Mouse (Mus musculus) forebrain, embryonic 15.5 days (tissue): ENCODE measurements around the gene A730061H03Rik. TPM values are rescaled to one million over a fixed set of nuclear protein-coding genes. Genes with fewer than 3 reads are reported as not detected.

Experiments used
- ATAC-seq: fragments of 200-750 bp; cut with Nextera tagmentation; replicated peaks from 2 replicates; pipeline ENCODE4 v1.8.0; 2017; ENCODE audit warnings: mild to moderate bottlenecking, moderate TSS enrichment, moderate library complexity
- H3K27ac ChIP-seq: fragments of 300-500 bp; sonication (generic); replicated peaks from 2 replicates; pipeline ENCODE4 v1.5.1; 2015; ENCODE audit warnings: mild to moderate bottlenecking, inconsistent platforms
- H3K27me3 ChIP-seq: fragments of 300-500 bp; sonication (generic); 2 replicates; pipeline ENCODE4 v1.6.1; 2015; ENCODE audit warnings: inconsistent platforms
- H3K36me3 ChIP-seq: fragments of 300-500 bp; sonication (generic); 2 replicates; pipeline ENCODE4 v1.6.1; 2015; ENCODE audit warnings: mild to moderate bottlenecking, inconsistent platforms
- H3K4me1 ChIP-seq: fragments of 300-500 bp; sonication (generic); 2 replicates; pipeline ENCODE4 v1.6.1; 2015; ENCODE audit warnings: inconsistent platforms
- H3K4me2 ChIP-seq: fragments of 300-500 bp; sonication (generic); replicated peaks from 2 replicates; pipeline ENCODE4 v1.6.1; 2015; ENCODE audit warnings: mild to moderate bottlenecking, inconsistent platforms
- H3K4me3 ChIP-seq: fragments of 300-500 bp; sonication (generic); 2 replicates; pipeline ENCODE4 v1.5.1; 2015; ENCODE audit warnings: mild to moderate bottlenecking, inconsistent platforms
- H3K9ac ChIP-seq: fragments of 300-500 bp; sonication (generic); replicated peaks from 2 replicates; pipeline ENCODE4 v1.6.1; 2015; ENCODE audit warnings: mild to moderate bottlenecking, inconsistent platforms
- H3K9me3 ChIP-seq: fragments of 300-500 bp; sonication (generic); 2 replicates; pipeline ENCODE4 v1.6.1; 2016; ENCODE audit warnings: inconsistent platforms
- WGBS: fragments of 180-500 bp; shearing (Covaris S2); methylation state at CpG from one replicate; pipeline ENCODE4 v1.1.7; 2015; ENCODE audit warnings: mixed read lengths; 5-methylcytosine and 5-hydroxymethylcytosine counted together
- polyA plus RNA-seq: library from polyadenylated mRNA; unstranded; fragments of >200 nt; fragmentation: Nextera tagmentation; extraction: Ambion mirVana; gene quantifications from 2 replicates; pipeline ENCODE4 v1.2.1, GENCODE M21; 2015

Gene A730061H03Rik
- 0.49 and 0.60 TPM in 2 replicates for polyA plus RNA-seq

- under 1% methylated on average over 51 of the region's 51 CpGs for WGBS
- peak within 1 kb of the TSS; percentile 98 for H3K27ac ChIP-seq
- H3K4me3 ChIP-seq: peak within 1 kb of the TSS; percentile 58
- H3K9ac ChIP-seq: peak within 1 kb of the TSS; percentile 85
- H3K36me3 ChIP-seq: peaks cover 21% of the 10 kb centered on the region
- H3K4me2 ChIP-seq: peak within 1 kb of the TSS; percentile 68
- no peaks in the 10 kb centered on the region for H3K9me3 ChIP-seq
- H3K27me3 ChIP-seq: no peaks in the 10 kb centered on the region
- peak; percentile 98 for ATAC-seq
- peaks cover 21% of the 10 kb centered on the region for H3K4me1 ChIP-seq
Measured at GRCm38 (mm10) chr14:55560202-55561073, at the start of gene A730061H03Rik. TSS of gene A730061H03Rik (minus strand) at chr14:55560406.

- peaks cover 39% of the 10 kb centered on the region for H3K36me3 ChIP-seq
- no peak overlapping the region for H3K4me2 ChIP-seq
- WGBS: 100% methylated on average over 6 of the region's 6 CpGs
- ATAC-seq: no peak
- H3K9ac ChIP-seq: no peak overlapping the region
- H3K4me1 ChIP-seq: peaks cover 8% of the 10 kb centered on the region; the same call in 1 of the 2 replicates
- no peak overlapping the region for H3K27ac ChIP-seq
- no peak overlapping the region for H3K4me3 ChIP-seq
- H3K9me3 ChIP-seq: no peaks in the 10 kb centered on the region
- no peaks in the 10 kb centered on the region for H3K27me3 ChIP-seq
Measured at GRCm38 (mm10) chr14:55608339-55608738, 48.1 kb upstream of the A730061H03Rik start.

- Histone ChIP-seq H3K27me3 (no peaks in the 10 kb centered on the region), H3K36me3 (peaks cover 61% of the 10 kb centered on the region), H3K9me3 (no peaks in the 10 kb centered on the region), H3K4me1 (peaks cover 8% of the 10 kb centered on the region; the same call in 1 of the 2 replicates), H3K4me2 (no peak overlapping the region), H3K27ac (no peak overlapping the region), H3K4me3 (no peak overlapping the region), H3K9ac (no peak overlapping the region)
- WGBS: 92% methylated on average over 16 of the region's 16 CpGs
- ATAC-seq: no peak
Measured at GRCm38 (mm10) chr14:55605743-55606459, 45.7 kb upstream of the A730061H03Rik start.

GRCm38 (mm10) chr14:55604823-55605222, 44.6 kb upstream of the A730061H03Rik start:
- H3K9ac ChIP-seq: no peak overlapping the region
- peaks cover 8% of the 10 kb centered on the region; the same call in 1 of the 2 replicates for H3K4me1 ChIP-seq
- no peak overlapping the region for H3K4me2 ChIP-seq
- no peaks in the 10 kb centered on the region for H3K9me3 ChIP-seq
- H3K27ac ChIP-seq: no peak overlapping the region
- 94% methylated on average over 11 of the region's 11 CpGs for WGBS
- peaks cover 69% of the 10 kb centered on the region for H3K36me3 ChIP-seq
- H3K27me3 ChIP-seq: no peaks in the 10 kb centered on the region
- ATAC-seq: no peak
- H3K4me3 ChIP-seq: no peak overlapping the region

- 20% methylated on average over 19 of the region's 19 CpGs for WGBS
- peak; percentile 91 for ATAC-seq
Measured at GRCm38 (mm10) chr14:55603633-55604576, 43.7 kb upstream of the A730061H03Rik start.

GRCm38 (mm10) chr14:55603271-55603632, 43.0 kb upstream of the A730061H03Rik start, which contains the start of gene Irf9:
TSS of gene Irf9 (plus strand) at chr14:55603571.
- no peak within 1 kb of the TSS for H3K27ac ChIP-seq
- peak within 1 kb of the TSS; percentile 24 for H3K4me3 ChIP-seq
- H3K4me1 ChIP-seq: peaks cover 8% of the 10 kb centered on the region; the same call in 1 of the 2 replicates
- peak within 1 kb of the TSS; percentile 34 for H3K4me2 ChIP-seq
- ATAC-seq: no peak
- WGBS: 91% methylated on average over 7 of the region's 7 CpGs
- H3K9ac ChIP-seq: peak within 1 kb of the TSS; percentile 34; the same call in 1 of the 2 replicates
- peaks cover 68% of the 10 kb centered on the region for H3K36me3 ChIP-seq
- no peaks in the 10 kb centered on the region for H3K9me3 ChIP-seq
- H3K27me3 ChIP-seq: no peaks in the 10 kb centered on the region

More at GRCm38 (mm10) chr14:55603633-55604576, 43.7 kb upstream of the A730061H03Rik start:
- no peaks in the 10 kb centered on the region for H3K9me3 ChIP-seq
- peaks cover 8% of the 10 kb centered on the region; the same call in 1 of the 2 replicates for H3K4me1 ChIP-seq
- peak overlapping the region; percentile 34 for H3K4me2 ChIP-seq
- H3K9ac ChIP-seq: peak overlapping the region; percentile 34; the same call in 1 of the 2 replicates
- H3K4me3 ChIP-seq: peak overlapping the region; percentile 24
- H3K27me3 ChIP-seq: no peaks in the 10 kb centered on the region
- H3K36me3 ChIP-seq: peaks cover 66% of the 10 kb centered on the region
- H3K27ac ChIP-seq: no peak overlapping the region

GRCm38 (mm10) chr14:55598521-55599390, 38.5 kb upstream of the A730061H03Rik start:
- no peaks in the 10 kb centered on the region for H3K9me3 ChIP-seq
- no peaks in the 10 kb centered on the region for H3K27me3 ChIP-seq
- H3K4me3 ChIP-seq: no peak overlapping the region
- peaks cover 80% of the 10 kb centered on the region for H3K36me3 ChIP-seq
- WGBS: 93% methylated on average over 21 of the region's 21 CpGs
- H3K9ac ChIP-seq: no peak overlapping the region
- H3K4me2 ChIP-seq: no peak overlapping the region
- H3K4me1 ChIP-seq: 0 out of 2 replicates have a peak, but pooled peaks cover under 1% of the 10 kb centered on the region
- no peak overlapping the region for H3K27ac ChIP-seq
- ATAC-seq: no peak

- H3K9ac ChIP-seq: no peak overlapping the region
- no peak overlapping the region for H3K4me2 ChIP-seq
- WGBS: 78% methylated on average over 13 of the region's 13 CpGs
- no peak for ATAC-seq
- H3K9me3 ChIP-seq: no peaks in the 10 kb centered on the region
- peaks cover 19% of the 10 kb centered on the region for H3K4me1 ChIP-seq
- H3K27me3 ChIP-seq: no peaks in the 10 kb centered on the region
- no peak overlapping the region for H3K27ac ChIP-seq
- no peak overlapping the region for H3K4me3 ChIP-seq
- H3K36me3 ChIP-seq: peaks cover 58% of the 10 kb centered on the region
Measured at GRCm38 (mm10) chr14:55596036-55596690, 36.0 kb upstream of the A730061H03Rik start.

GRCm38 (mm10) chr14:55592226-55592625, 32.0 kb upstream of the A730061H03Rik start:
- H3K4me2 ChIP-seq: peak overlapping the region; percentile 96
- H3K4me1 ChIP-seq: peaks cover 34% of the 10 kb centered on the region
- no peak for ATAC-seq
- H3K4me3 ChIP-seq: peak overlapping the region; percentile 68
- peaks cover 26% of the 10 kb centered on the region for H3K36me3 ChIP-seq
- H3K9me3 ChIP-seq: no peaks in the 10 kb centered on the region
- H3K9ac ChIP-seq: peak overlapping the region; percentile 80
- WGBS: 6% methylated on average over 16 of the region's 16 CpGs
- H3K27me3 ChIP-seq: no peaks in the 10 kb centered on the region
- peak overlapping the region; percentile 94 for H3K27ac ChIP-seq

- Histone ChIP-seq H3K27me3 (no peaks in the 10 kb centered on the region), H3K9ac (peak within 1 kb of the TSS; percentile 80), H3K36me3 (peaks cover 18% of the 10 kb centered on the region), H3K4me1 (peaks cover 34% of the 10 kb centered on the region), H3K4me2 (peak within 1 kb of the TSS; percentile 96), H3K9me3 (no peaks in the 10 kb centered on the region), H3K4me3 (peak within 1 kb of the TSS; percentile 68), H3K27ac (peak within 1 kb of the TSS; percentile 94)
- whole genome bisulfite sequencing: under 1% methylated on average over 33 of the region's 33 CpGs
- peak; percentile 91 for ATAC-seq
Measured at GRCm38 (mm10) chr14:55591331-55591891, 31.2 kb upstream of the A730061H03Rik start, which contains the start of gene Rnf31. TSS of gene Rnf31 (plus strand) at chr14:55591708.
